Mouse (Mus musculus) gastrocnemius, postnatal 36 days (tissue): ENCODE results near the gene Nav3. TPM values are rescaled to one million over a fixed set of nuclear protein-coding genes. Genes with fewer than 3 reads are reported as not detected.
A peak's percentile ranks its signal among the peaks of the same experiment; 100 is the strongest.
"Not testable (repeated sequence)": the region's sequence is repeated elsewhere in the genome, so short reads cannot be mapped to it uniquely, and the experiment has no call there.

Experiments
- DNase-seq, 2 experiments: peaks; one replicate each; pipeline ENCODE4 v3.0.0; 2022
- intact Hi-C: fragments of 180-260 bp; cut with DNase I; formaldehyde crosslinking; loops from one replicate; pipeline ENCODE4 v1.15.1; 2025
- total RNA-seq, 2 experiments: library from RNA; stranded (reverse); gene quantifications; 2 replicates each; pipeline ENCODE4 v1.2.3; 2021

The Nav3 gene
- total RNA-seq, 2 experiments from 2014 or later: 1.4 to 2.6 TPM

GRCm38 (mm10) chr10:110094433-110094832, 361.6 kb downstream of the Nav3 start:
- DNase-seq: no peak
- intact Hi-C loops: no loop called here

- intact Hi-C loops: loop anchor here (10.0 kb wide), 1 partner anchor 324 kb away; no protein-coding TSS in a partner anchor
- DNase-seq: no peak
These were observed 367.5 kb downstream of the Nav3 start for GRCm38 (mm10) chr10:110088444-110089061.

- DNase-seq: no peak
- intact Hi-C loops: loop anchor here (1.0 to 10.0 kb wide), 2 partner anchors 166 to 321 kb away; no protein-coding TSS in a partner anchor
These were observed 370.1 kb downstream of the Nav3 start for GRCm38 (mm10) chr10:110085903-110086302.

GRCm38 (mm10) chr10:110085156-110085555, 370.8 kb downstream of the Nav3 start:
- intact Hi-C loops: loop anchor here (10.0 kb wide), 1 partner anchor 320 kb away; no protein-coding TSS in a partner anchor
- DNase-seq: peak; percentile 24 to 51

GRCm38 (mm10) chr10:110076575-110076974, 379.4 kb downstream of the Nav3 start:
- DNase-seq: no peak

GRCm38 (mm10) chr10:110072355-110072754, 383.6 kb downstream of the Nav3 start:
- intact Hi-C loops: no loop called here
- DNase-seq: no peak

More at GRCm38 (mm10) chr10:110076575-110076974, 379.4 kb downstream of the Nav3 start:
- intact Hi-C loops: no loop called here

GRCm38 (mm10) chr10:110061166-110061565, 394.8 kb downstream of the Nav3 start:
- no peak for DNase-seq
- intact Hi-C loops: no loop called here

GRCm38 (mm10) chr10:110037547-110037946, 418.5 kb downstream of the Nav3 start:
- DNase-seq: no peak
- intact Hi-C loops: no loop called here

- intact Hi-C loops: no loop called here
- no peak for DNase-seq
These were observed 421.4 kb downstream of the Nav3 start for GRCm38 (mm10) chr10:110034582-110035099.

- intact Hi-C loops, DNase-seq: not testable (repeated sequence)
These were observed 431.1 kb downstream of the Nav3 start for GRCm38 (mm10) chr10:110024897-110025296.

GRCm38 (mm10) chr10:110022100-110022499, 433.9 kb downstream of the Nav3 start:
- intact Hi-C loops: no loop called here
- no peak for DNase-seq

- no peak for DNase-seq
- intact Hi-C loops: no loop called here
These were observed 436.6 kb downstream of the Nav3 start for GRCm38 (mm10) chr10:110019266-110019866.

GRCm38 (mm10) chr10:110001328-110001727, 454.7 kb downstream of the Nav3 start:
- intact Hi-C loops: not testable (repeated sequence)

GRCm38 (mm10) chr10:110000755-110001247, 455.2 kb downstream of the Nav3 start:
- DNase-seq: no peak

More at GRCm38 (mm10) chr10:110001328-110001727, 454.7 kb downstream of the Nav3 start:
- not testable (repeated sequence) for DNase-seq

GRCm38 (mm10) chr10:109999904-110000303, 456.1 kb downstream of the Nav3 start:
- peak in 1 of 2 experiments; percentile 19 for DNase-seq
- intact Hi-C loops: no loop called here

More at GRCm38 (mm10) chr10:110000755-110001247, 455.2 kb downstream of the Nav3 start:
- intact Hi-C loops: no loop called here

- DNase-seq: peak; percentile 12 to 17
- intact Hi-C loops: loop anchor here (5.0 kb wide), 1 partner anchor 157 kb away; no protein-coding TSS in a partner anchor
These were observed 461.7 kb downstream of the Nav3 start for GRCm38 (mm10) chr10:109994302-109994701.

- DNase-seq: no peak
- intact Hi-C loops: no loop called here
These were observed 470.0 kb downstream of the Nav3 start for GRCm38 (mm10) chr10:109985824-109986485.

- intact Hi-C loops: no loop called here
- no peak for DNase-seq
These were observed 479.7 kb downstream of the Nav3 start for GRCm38 (mm10) chr10:109976351-109976750.

- DNase-seq: no peak
- intact Hi-C loops: no loop called here
These were observed 481.8 kb downstream of the Nav3 start for GRCm38 (mm10) chr10:109974177-109974576.

GRCm38 (mm10) chr10:109973483-109973882, 482.5 kb downstream of the Nav3 start:
- DNase-seq: no peak
- intact Hi-C loops: no loop called here

- intact Hi-C loops: no loop called here
- DNase-seq: no peak
These were observed 505.7 kb downstream of the Nav3 start for GRCm38 (mm10) chr10:109950296-109950695.
